Comparison of ENCODE assay signal across 10 mouse cellular contexts in the genomic region with DNA sequence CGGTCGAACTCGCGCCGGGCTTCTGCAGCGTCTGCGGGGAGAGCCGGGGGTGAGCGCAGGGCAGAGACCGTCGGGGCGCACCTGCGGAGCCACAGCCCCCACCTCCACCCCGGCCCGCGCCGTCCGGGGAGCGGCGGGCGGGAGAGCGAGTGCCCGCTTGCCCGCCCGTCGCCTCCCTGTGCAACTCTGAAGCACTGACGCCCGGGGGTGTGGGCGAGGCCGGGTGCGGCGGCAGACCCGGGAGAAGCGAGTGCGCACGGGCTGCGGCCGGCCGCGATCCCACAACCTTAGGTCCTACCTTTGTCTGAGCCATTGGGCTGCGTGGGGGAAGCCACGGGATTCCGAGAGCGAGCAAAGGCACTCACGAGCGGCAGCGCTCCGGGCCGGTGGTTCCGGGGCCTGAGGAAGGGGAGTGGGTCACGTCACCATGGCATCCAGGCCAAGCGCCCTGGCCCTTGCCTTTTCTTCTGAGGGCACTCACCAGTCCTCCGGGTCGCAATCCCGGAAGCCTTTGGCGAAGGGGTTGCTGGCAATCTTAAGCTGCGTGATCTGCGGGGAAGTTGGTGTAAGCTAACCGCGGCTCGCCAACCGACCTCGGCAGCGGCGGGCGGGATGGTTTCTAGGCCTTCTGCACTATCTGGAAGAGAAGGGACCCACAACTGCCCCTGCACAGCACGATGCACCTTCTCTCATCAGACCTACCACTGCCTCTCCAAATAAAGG. TPM values are rescaled to one million over a fixed set of nuclear protein-coding genes. Genes with fewer than 3 reads are reported as not detected.
DNase-seq lines count a peak whose midpoint lies in the region; ATAC-seq and TF ChIP-seq lines count a peak whose summit lies in the region.
"Had no signal": no experiment of that assay in that cellular context is flagged by ENCODE, and none has a peak within 500 bp of the region (broad histone marks: within the 10 kb centered on the region; RNA-seq: fewer than 3 reads in every experiment).

No protein-coding gene starts in this region.

- intact Hi-C loops in heart, postnatal 10 days (cut with DNase I), result no loop called here
- intact Hi-C loops in left cerebral cortex, postnatal 14 days (cut with DNase I), result no loop called here

- H3K4me3 ChIP-seq in heart, embryonic 15.5 days, result peak overlapping the region; percentile 46
- peak overlapping the region; percentile 42 for H3K4me3 ChIP-seq in hindbrain, embryonic 16.5 days (ENCODE audit: low read length)
- H3K4me3 ChIP-seq in midbrain, postnatal 0 days (ENCODE audit: low read depth, low read length), result peak overlapping the region; percentile 40

- H3K4me2 ChIP-seq in heart, embryonic 15.5 days, result peak overlapping the region; percentile 79
- H3K4me2 ChIP-seq in hindbrain, embryonic 16.5 days (ENCODE audit: low read length), result peak overlapping the region; percentile 66
- peak overlapping the region; percentile 56 for H3K4me2 ChIP-seq in midbrain, postnatal 0 days (ENCODE audit: low read depth, low read length, poor library complexity, severe bottlenecking)

- no peak for DNase-seq in heart, postnatal 10 days
- DNase-seq in embryo, embryonic 11 days, result peak; percentile 46
- no peak for DNase-seq in midbrain, postnatal 0 days (ENCODE audit: low spot score)
- no peak for DNase-seq in frontal cortex, postnatal 36 days (ENCODE audit: low spot score in 2 of 2)
- DNase-seq in left cerebral cortex, postnatal 14 days (ENCODE audit: low spot score in 2 of 2), result no peak
- DNase-seq in thymus, postnatal 0 days (ENCODE audit: low spot score), result no peak
- DNase-seq: kidney, adult 9 months had no signal

- no peak for TF ChIP-seq CTCF in midbrain, postnatal 0 days (IDR thresholded peaks at IDR 0.05)

- H3K4me1 ChIP-seq in heart, embryonic 15.5 days (replicated peaks), result peaks cover 41% of the 10 kb centered on the region
- H3K4me1 ChIP-seq in hindbrain, embryonic 16.5 days (ENCODE audit: control insufficient read depth, insufficient read depth, low read depth, low read length), result peaks cover 25% of the 10 kb centered on the region
- H3K4me1 ChIP-seq in midbrain, postnatal 0 days (ENCODE audit: insufficient read depth, low read length), result peaks cover 12% of the 10 kb centered on the region; the same call in 1 of the 2 replicates

- H3K36me3 ChIP-seq in heart, embryonic 15.5 days, result no peaks in the 10 kb centered on the region
- H3K36me3 ChIP-seq in hindbrain, embryonic 16.5 days (ENCODE audit: control insufficient read depth, insufficient read depth, low read length), result no peaks in the 10 kb centered on the region
- no peaks in the 10 kb centered on the region for H3K36me3 ChIP-seq in midbrain, postnatal 0 days (ENCODE audit: insufficient read depth, low read length)

- H3K9me3 ChIP-seq in heart, embryonic 15.5 days (replicated peaks), result no peaks in the 10 kb centered on the region
- H3K9me3 ChIP-seq in hindbrain, embryonic 16.5 days (ENCODE audit: control insufficient read depth, low read length), result no peaks in the 10 kb centered on the region; the same call in 1 of the 2 replicates
- no peaks in the 10 kb centered on the region for H3K9me3 ChIP-seq in midbrain, postnatal 0 days (ENCODE audit: low read length)

- ATAC-seq in heart, embryonic 15.5 days (replicated peaks; ENCODE audit: insufficient number of reproducible peaks, insufficient read depth, low FRiP score, low read depth), result no peak
- peak; percentile 12; the same call in 1 of the 2 replicates for ATAC-seq in hindbrain, embryonic 16.5 days
- 0 out of 2 replicates have a peak, but pooled peaks have one; percentile 5 for ATAC-seq in midbrain, postnatal 0 days (ENCODE audit: low FRiP score)

- 3% methylated on average over 67 of the region's 67 CpGs for WGBS in heart, embryonic 15.5 days
- 2% methylated on average over 57 of the region's 67 CpGs for WGBS in hindbrain, embryonic 16.5 days
- 2% methylated on average over 59 of the region's 67 CpGs for WGBS in midbrain, postnatal 0 days

- no peak overlapping the region for H3K27ac ChIP-seq in heart, embryonic 15.5 days
- H3K27ac ChIP-seq in hindbrain, embryonic 16.5 days (ENCODE audit: low read depth, low read length), result no peak overlapping the region
- no peak overlapping the region for H3K27ac ChIP-seq in midbrain, postnatal 0 days (ENCODE audit: low read depth, low read length)

- peaks cover 95% of the 10 kb centered on the region for H3K27me3 ChIP-seq in heart, embryonic 15.5 days
- peaks cover 77% of the 10 kb centered on the region for H3K27me3 ChIP-seq in hindbrain, embryonic 16.5 days (replicated peaks; ENCODE audit: control insufficient read depth, insufficient read depth, low read length)
- H3K27me3 ChIP-seq in midbrain, postnatal 0 days (ENCODE audit: insufficient read depth, low read length), result peaks cover 61% of the 10 kb centered on the region
- H3K27me3 ChIP-seq: CH12.LX had no signal

- peak overlapping the region; percentile 28; the same call in 1 of the 2 replicates for H3K9ac ChIP-seq in heart, embryonic 15.5 days
- H3K9ac ChIP-seq in hindbrain, embryonic 16.5 days (ENCODE audit: low read depth, low read length), result peak overlapping the region; percentile 47
- H3K9ac ChIP-seq in midbrain, postnatal 0 days (replicated peaks; ENCODE audit: low read length, poor library complexity, severe bottlenecking), result no peak overlapping the region

RNA-seq across cellular contexts. Expression of a gene that starts 7.9 kb away (rescaled TPM):
- 0.66 and 1.5 TPM in 2 replicates for polyA plus RNA-seq in heart, embryonic 15.5 days (2015; fragmentation: Nextera tagmentation; extraction: Ambion mirVana)
- total RNA-seq in heart, postnatal 10 days (2021), result 1 to 10 TPM in 1 of 2 experiments, under 1 TPM in 1; 0.57 to 1.1 TPM
- 0.89 and 0.90 TPM in 2 replicates for polyA plus RNA-seq in hindbrain, embryonic 16.5 days (2015; fragmentation: Nextera tagmentation; extraction: Ambion mirVana)
- total RNA-seq in midbrain, postnatal 0 days (2014; rRNA removed), result 0.52 and 1.3 TPM in 2 replicates
- polyA plus RNA-seq in midbrain, postnatal 0 days (2015; fragmentation: Nextera tagmentation; extraction: Ambion mirVana), result 0.70 and 0.81 TPM in 2 replicates
- 1 to 10 TPM; 2.0 to 2.2 TPM for total RNA-seq in left cerebral cortex, postnatal 14 days (2021)
- polyA plus RNA-seq in thymus, postnatal 0 days (2015; fragmentation: Nextera tagmentation; extraction: Ambion mirVana), result 0.24 and 0.25 TPM in 2 replicates

RNA-seq across cellular contexts. Expression of a gene that starts 39.6 kb away (rescaled TPM):
- polyA plus RNA-seq in heart, embryonic 15.5 days (2015; fragmentation: Nextera tagmentation; extraction: Ambion mirVana), result 3.7 and 3.8 TPM in 2 replicates
- total RNA-seq in heart, postnatal 10 days (2021), result 1 to 10 TPM in 1 of 2 experiments, under 1 TPM in 1; 0.77 to 1.2 TPM
- 9.6 and 9.7 TPM in 2 replicates for polyA plus RNA-seq in hindbrain, embryonic 16.5 days (2015; fragmentation: Nextera tagmentation; extraction: Ambion mirVana)
- 28.6 and 39.4 TPM in 2 replicates for total RNA-seq in midbrain, postnatal 0 days (2014; rRNA removed)
- 11.6 and 11.9 TPM in 2 replicates for polyA plus RNA-seq in midbrain, postnatal 0 days (2015; fragmentation: Nextera tagmentation; extraction: Ambion mirVana)
- 1 to 10 TPM; 1.8 to 2.5 TPM for total RNA-seq in left cerebral cortex, postnatal 14 days (2021)
- polyA plus RNA-seq in thymus, postnatal 0 days (2015; fragmentation: Nextera tagmentation; extraction: Ambion mirVana), result 0.71 and 0.78 TPM in 2 replicates
- total RNA-seq: CH12.LX had no signal

RNA-seq across cellular contexts. Expression of a gene that starts 43.6 kb away (rescaled TPM):
- polyA plus RNA-seq in heart, embryonic 15.5 days (2015; fragmentation: Nextera tagmentation; extraction: Ambion mirVana), result 0.94 and 1.4 TPM in 2 replicates
- 1 to 10 TPM; 2.2 to 4.1 TPM for total RNA-seq in heart, postnatal 10 days (2021)
- polyA plus RNA-seq in hindbrain, embryonic 16.5 days (2015; fragmentation: Nextera tagmentation; extraction: Ambion mirVana), result 18.7 and 22.6 TPM in 2 replicates
- total RNA-seq in midbrain, postnatal 0 days (2014; rRNA removed), result 14.2 and 33.6 TPM in 2 replicates
- 3.4 and 7.0 TPM in 2 replicates for polyA plus RNA-seq in midbrain, postnatal 0 days (2015; fragmentation: Nextera tagmentation; extraction: Ambion mirVana)
- total RNA-seq in left cerebral cortex, postnatal 14 days (2021), result 100 to 1,000 TPM; 216 to 232 TPM
- polyA plus RNA-seq in thymus, postnatal 0 days (2015; fragmentation: Nextera tagmentation; extraction: Ambion mirVana), result not detected in 2 replicates

RNA-seq across cellular contexts. Expression of a gene that starts 47.2 kb away (rescaled TPM):
- 8.1 and 14.8 TPM in 2 replicates for polyA plus RNA-seq in heart, embryonic 15.5 days (2015; fragmentation: Nextera tagmentation; extraction: Ambion mirVana)
- 10 to 100 TPM; 11.3 to 11.6 TPM for total RNA-seq in heart, postnatal 10 days (2021)
- 230 and 249 TPM in 2 replicates for polyA plus RNA-seq in hindbrain, embryonic 16.5 days (2015; fragmentation: Nextera tagmentation; extraction: Ambion mirVana)
- 376 and 407 TPM in 2 replicates for total RNA-seq in midbrain, postnatal 0 days (2014; rRNA removed)
- 247 and 258 TPM in 2 replicates for polyA plus RNA-seq in midbrain, postnatal 0 days (2015; fragmentation: Nextera tagmentation; extraction: Ambion mirVana)
- 100 to 1,000 TPM; 866 to 932 TPM for total RNA-seq in left cerebral cortex, postnatal 14 days (2021)
- polyA plus RNA-seq in thymus, postnatal 0 days (2015; fragmentation: Nextera tagmentation; extraction: Ambion mirVana), result 1.7 TPM in 2 replicates
